Mouse (Mus musculus): Measurements from ENCODE around the gene Cfap99.
A peak's percentile ranks its signal among the peaks of the same experiment; 100 is the strongest.

Cfap99 gene

GRCm38 (mm10) chr5:34278058-34278457, 10.3 kb upstream of the Cfap99 start:
- no peak for DNase-seq (ENCODE audit: low spot score in 2 of 2)

- no peak for DNase-seq (ENCODE audit: low spot score in 2 of 2)
Observed at GRCm38 (mm10) chr5:34279214-34279613, 9.2 kb upstream of the Cfap99 start.

GRCm38 (mm10) chr5:34280976-34281375, 7.4 kb upstream of the Cfap99 start:
- no peak for DNase-seq (ENCODE audit: low spot score in 2 of 2)

GRCm38 (mm10) chr5:34283355-34283754, 5.0 kb upstream of the Cfap99 start:
- no peak for DNase-seq (ENCODE audit: low spot score in 2 of 2)

GRCm38 (mm10) chr5:34284156-34284750, 4.1 kb upstream of the Cfap99 start:
- DNase-seq (ENCODE audit: low spot score in 2 of 2) = no peak

GRCm38 (mm10) chr5:34285285-34285684, 3.1 kb upstream of the Cfap99 start:
- DNase-seq (ENCODE audit: low spot score in 2 of 2) = no peak

GRCm38 (mm10) chr5:34286516-34286915, 1.9 kb upstream of the Cfap99 start:
- no peak for DNase-seq (ENCODE audit: low spot score in 2 of 2)

- no peak for DNase-seq (ENCODE audit: low spot score in 2 of 2)
Observed at GRCm38 (mm10) chr5:34287001-34287837, 1.2 kb upstream of the Cfap99 start.

GRCm38 (mm10) chr5:34287838-34288145, 608 bp upstream of the Cfap99 start:
- no peak for DNase-seq (ENCODE audit: low spot score in 2 of 2)

GRCm38 (mm10) chr5:34289286-34289685, 886 bp downstream of the Cfap99 start:
- no peak for DNase-seq (ENCODE audit: low spot score in 2 of 2)

GRCm38 (mm10) chr5:34293363-34293762, 5.0 kb downstream of the Cfap99 start:
- no peak for DNase-seq (ENCODE audit: low spot score in 2 of 2)

GRCm38 (mm10) chr5:34294696-34295095, 6.3 kb downstream of the Cfap99 start:
- no peak for DNase-seq (ENCODE audit: low spot score in 2 of 2)

- DNase-seq (ENCODE audit: low spot score in 2 of 2) = no peak
Observed at GRCm38 (mm10) chr5:34295141-34295540, 6.7 kb downstream of the Cfap99 start.

- DNase-seq (ENCODE audit: low spot score in 2 of 2) = no peak
Observed at GRCm38 (mm10) chr5:34298061-34298460, 9.7 kb downstream of the Cfap99 start.

- DNase-seq (ENCODE audit: low spot score in 2 of 2) = no peak
Observed at GRCm38 (mm10) chr5:34298937-34299535, 10.6 kb downstream of the Cfap99 start.

GRCm38 (mm10) chr5:34302377-34302776, 14.0 kb downstream of the Cfap99 start:
- no peak for DNase-seq (ENCODE audit: low spot score in 2 of 2)

- no peak for DNase-seq (ENCODE audit: low spot score in 2 of 2)
Observed at GRCm38 (mm10) chr5:34309016-34309415, 20.6 kb downstream of the Cfap99 start.

GRCm38 (mm10) chr5:34319491-34320034, 31.2 kb downstream of the Cfap99 start:
- no peak for DNase-seq (ENCODE audit: low spot score in 2 of 2)

- no peak for DNase-seq (ENCODE audit: low spot score in 2 of 2)
Observed at GRCm38 (mm10) chr5:34321236-34321635, 32.8 kb downstream of the Cfap99 start.

- DNase-seq (ENCODE audit: low spot score in 2 of 2) = no peak
Observed at GRCm38 (mm10) chr5:34325286-34325685, 36.9 kb downstream of the Cfap99 start.

- no peak for DNase-seq (ENCODE audit: low spot score in 2 of 2)
Observed at GRCm38 (mm10) chr5:34326249-34326691, 37.9 kb downstream of the Cfap99 start.

- DNase-seq (ENCODE audit: low spot score in 2 of 2) = peak; percentile 15 to 24
Observed at GRCm38 (mm10) chr5:34326875-34327576, 38.6 kb downstream of the Cfap99 start.

Measured in right cerebral cortex, adult 2 months (tissue).